Mouse (Mus musculus) stomach, postnatal 0 days (tissue): ENCODE results near the gene Ldlrad2.

Experiments
- CTCF ChIP-seq: IDR thresholded peaks from 2 replicates; pipeline ENCODE4 v1.5.1; 2016; ENCODE audit warnings: antibody characterized with exemption, low read depth, mild to moderate bottlenecking, moderate library complexity
- EP300 ChIP-seq: optimal IDR thresholded peaks from 2 replicates; pipeline ENCODE3; 2016; ENCODE audit warnings: antibody characterized with exemption

DNA sequence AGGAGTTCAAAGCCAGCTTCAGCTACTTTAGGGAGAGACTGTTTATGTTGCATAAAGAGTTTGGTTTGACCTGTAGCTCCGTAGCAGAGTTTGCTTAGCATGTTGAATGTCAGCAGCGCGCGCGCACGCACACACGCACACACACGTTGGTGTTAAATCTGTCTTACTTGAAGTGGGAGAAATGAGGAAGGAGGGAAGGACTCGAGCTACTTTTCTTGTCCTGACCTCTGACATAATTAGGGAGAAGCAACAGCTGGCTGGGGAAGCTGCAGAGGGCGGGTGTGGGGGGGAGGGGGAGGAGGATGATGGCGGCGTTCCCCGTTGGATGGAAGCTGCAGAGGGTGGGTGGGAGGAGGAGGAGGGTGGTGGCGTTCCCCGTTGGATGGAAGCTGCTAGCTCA, 35.9 kb upstream of the Ldlrad2 start:
- TF ChIP-seq CTCF (no peak), EP300 (no peak)
